Mouse (Mus musculus) limb, embryonic 15.5 days (tissue): Measurements from ENCODE around the gene Gm9918. TPM values are rescaled to one million over a fixed set of nuclear protein-coding genes. Genes with fewer than 3 reads are reported as not detected.

Source experiments
- ATAC-seq: fragments of 200-750 bp; cut with Nextera tagmentation; 2 replicates; pipeline ENCODE4 v1.8.0; 2017; ENCODE audit warnings: low read depth, moderate TSS enrichment; ENCODE audit not compliant: insufficient number of reproducible peaks, low FRiP score, low TSS enrichment
- H3K27ac ChIP-seq: fragments of 300-500 bp; sonication (generic); 2 replicates; pipeline ENCODE4 v1.5.1; 2015; ENCODE audit warnings: moderate library complexity, mild to moderate bottlenecking, inconsistent platforms
- H3K27me3 ChIP-seq: fragments of 300-500 bp; sonication (generic); 2 replicates; pipeline ENCODE4 v1.6.1; 2015; ENCODE audit warnings: inconsistent platforms
- H3K36me3 ChIP-seq: fragments of 300-500 bp; sonication (generic); 2 replicates; pipeline ENCODE4 v1.6.1; 2015; ENCODE audit warnings: inconsistent platforms
- H3K4me1 ChIP-seq: fragments of 300-500 bp; sonication (generic); 2 replicates; pipeline ENCODE4 v1.6.1; 2015; ENCODE audit warnings: inconsistent platforms
- H3K4me2 ChIP-seq: fragments of 300-500 bp; sonication (generic); 2 replicates; pipeline ENCODE4 v1.6.1; 2015; ENCODE audit warnings: mild to moderate bottlenecking, inconsistent platforms
- H3K4me3 ChIP-seq: fragments of 300-500 bp; sonication (generic); 2 replicates; pipeline ENCODE4 v1.5.1; 2015; ENCODE audit warnings: mild to moderate bottlenecking, inconsistent platforms
- H3K9ac ChIP-seq: fragments of 300-500 bp; sonication (generic); 2 replicates; pipeline ENCODE4 v1.6.1; 2015; ENCODE audit warnings: inconsistent platforms
- H3K9me3 ChIP-seq: fragments of 300-500 bp; sonication (generic); 2 replicates; pipeline ENCODE4 v1.6.1; 2016; ENCODE audit warnings: inconsistent platforms
- WGBS: fragments of 180-500 bp; shearing (Covaris S2); methylation state at CpG from one replicate; pipeline ENCODE4 v1.1.7; 2015; 5-methylcytosine and 5-hydroxymethylcytosine counted together
- polyA plus RNA-seq: library from polyadenylated mRNA; unstranded; fragments of >200 nt; fragmentation: Nextera tagmentation; extraction: Ambion mirVana; gene quantifications from 2 replicates; pipeline ENCODE4 v1.2.1, GENCODE M21; 2015

The Gm9918 gene
- polyA plus RNA-seq, 1 experiment from 2014 or later, result 0.79 TPM

GRCm38 (mm10) chr15:102247252-102248130 is 22.9 kb upstream of the Gm9918 start:
- Histone ChIP-seq H3K27ac (peak overlapping the region; percentile 99), H3K9me3 (no peaks in the 10 kb centered on the region), H3K4me3 (peak overlapping the region; percentile 58), H3K9ac (peak overlapping the region; percentile 43), H3K4me2 (peak overlapping the region; percentile 85), H3K36me3 (peaks cover 25% of the 10 kb centered on the region), H3K27me3 (no peaks in the 10 kb centered on the region), H3K4me1 (peaks cover 83% of the 10 kb centered on the region)
- WGBS, result 0% methylated on average over 46 of the region's 65 CpGs
- ATAC-seq, result peak; percentile 44

GRCm38 (mm10) chr15:102248131-102248811 is 22.1 kb upstream of the Gm9918 start:
- Histone ChIP-seq H3K27ac (peak overlapping the region; percentile 99), H3K9ac (0 out of 2 replicates have a peak overlapping the region, but pooled peaks have one; percentile 10), H3K4me3 (peak overlapping the region; percentile 58), H3K4me1 (peaks cover 80% of the 10 kb centered on the region), H3K4me2 (peak overlapping the region; percentile 85), H3K36me3 (peaks cover 24% of the 10 kb centered on the region), H3K9me3 (no peaks in the 10 kb centered on the region), H3K27me3 (no peaks in the 10 kb centered on the region)
- WGBS, result 2% methylated on average over 8 of the region's 8 CpGs
- ATAC-seq, result no peak

GRCm38 (mm10) chr15:102248812-102249191 is 21.6 kb upstream of the Gm9918 start:
- ATAC-seq, result no peak
- Histone ChIP-seq H3K9me3 (no peaks in the 10 kb centered on the region), H3K4me2 (peak overlapping the region; percentile 85), H3K4me1 (peaks cover 79% of the 10 kb centered on the region), H3K27ac (peak overlapping the region; percentile 99), H3K36me3 (peaks cover 28% of the 10 kb centered on the region), H3K4me3 (peak overlapping the region; percentile 58), H3K9ac (peak overlapping the region; percentile 10; the same call in 1 of the 2 replicates), H3K27me3 (no peaks in the 10 kb centered on the region)
- WGBS, result 6% methylated on average over 3 of the region's 3 CpGs

- Histone ChIP-seq H3K4me1 (peaks cover 79% of the 10 kb centered on the region), H3K4me3 (peak overlapping the region; percentile 58), H3K27ac (peak overlapping the region; percentile 99), H3K36me3 (peaks cover 32% of the 10 kb centered on the region), H3K9ac (no peak overlapping the region), H3K27me3 (no peaks in the 10 kb centered on the region), H3K9me3 (no peaks in the 10 kb centered on the region), H3K4me2 (peak overlapping the region; percentile 85)
- ATAC-seq, result peak; percentile 15; the same call in 1 of the 2 replicates
- 1% methylated on average over 13 of the region's 13 CpGs for WGBS
Observed at GRCm38 (mm10) chr15:102249251-102249691, 21.1 kb upstream of the Gm9918 start.

- H3K9me3 ChIP-seq, result no peaks in the 10 kb centered on the region
- peak overlapping the region; percentile 58 for H3K4me3 ChIP-seq
- 22% methylated on average over 9 of the region's 9 CpGs for WGBS
- no peaks in the 10 kb centered on the region for H3K27me3 ChIP-seq
- no peak for ATAC-seq
- H3K4me2 ChIP-seq, result peak overlapping the region; percentile 85
- H3K4me1 ChIP-seq, result peaks cover 80% of the 10 kb centered on the region
- H3K27ac ChIP-seq, result peak overlapping the region; percentile 99
- H3K36me3 ChIP-seq, result peaks cover 32% of the 10 kb centered on the region
- H3K9ac ChIP-seq, result peak overlapping the region; percentile 8; the same call in 1 of the 2 replicates
Observed at GRCm38 (mm10) chr15:102249967-102250366, 20.4 kb upstream of the Gm9918 start.

GRCm38 (mm10) chr15:102250521-102250920 is 19.8 kb upstream of the Gm9918 start:
- no peak overlapping the region for H3K9ac ChIP-seq
- peaks cover 81% of the 10 kb centered on the region for H3K4me1 ChIP-seq
- H3K27me3 ChIP-seq, result no peaks in the 10 kb centered on the region

GRCm38 (mm10) chr15:102255547-102256255 is 14.7 kb upstream of the Gm9918 start:
- whole genome bisulfite sequencing, result 27% methylated on average over 13 of the region's 14 CpGs
- peak overlapping the region; percentile 92 for H3K9ac ChIP-seq
- ATAC-seq, result peak; percentile 61
- H3K36me3 ChIP-seq, result peaks cover 29% of the 10 kb centered on the region
- H3K27ac ChIP-seq, result peak overlapping the region; percentile 98
- H3K4me3 ChIP-seq, result peak overlapping the region; percentile 79
- H3K4me1 ChIP-seq, result peaks cover 78% of the 10 kb centered on the region
- peak overlapping the region; percentile 81 for H3K4me2 ChIP-seq
- H3K9me3 ChIP-seq, result no peaks in the 10 kb centered on the region
- H3K27me3 ChIP-seq, result no peaks in the 10 kb centered on the region

More at GRCm38 (mm10) chr15:102250521-102250920, 19.8 kb upstream of the Gm9918 start:
- Histone ChIP-seq H3K4me3 (0 out of 2 replicates have a peak overlapping the region, but pooled peaks have one; percentile 58), H3K36me3 (peaks cover 32% of the 10 kb centered on the region), H3K4me2 (peak overlapping the region; percentile 85), H3K9me3 (no peaks in the 10 kb centered on the region), H3K27ac (peak overlapping the region; percentile 99)
- 46% methylated on average over 5 of the region's 5 CpGs for WGBS
- no peak for ATAC-seq

- ATAC-seq, result no peak
- peaks cover 72% of the 10 kb centered on the region for H3K4me1 ChIP-seq
- H3K36me3 ChIP-seq, result peaks cover 20% of the 10 kb centered on the region
- H3K27me3 ChIP-seq, result no peaks in the 10 kb centered on the region
- peak overlapping the region; percentile 81 for H3K4me2 ChIP-seq
- peak overlapping the region; percentile 98 for H3K27ac ChIP-seq
- 4% methylated on average over 22 of the region's 22 CpGs for whole genome bisulfite sequencing
- peak overlapping the region; percentile 92 for H3K9ac ChIP-seq
- H3K9me3 ChIP-seq, result no peaks in the 10 kb centered on the region
- peak overlapping the region; percentile 79 for H3K4me3 ChIP-seq
Observed at GRCm38 (mm10) chr15:102256431-102257201, 13.7 kb upstream of the Gm9918 start.

- Histone ChIP-seq H3K4me2 (peak within 1 kb of the TSS; percentile 81), H3K4me1 (peaks cover 72% of the 10 kb centered on the region), H3K36me3 (peaks cover 11% of the 10 kb centered on the region), H3K27me3 (no peaks in the 10 kb centered on the region), H3K27ac (peak within 1 kb of the TSS; percentile 98), H3K9me3 (no peaks in the 10 kb centered on the region), H3K9ac (peak within 1 kb of the TSS; percentile 92), H3K4me3 (peak within 1 kb of the TSS; percentile 79)
- under 1% methylated on average over 39 of the region's 46 CpGs for WGBS
- peak; percentile 72 for ATAC-seq
Observed at GRCm38 (mm10) chr15:102257202-102258075, 12.9 kb upstream of the Gm9918 start, which contains the start of gene Rarg. Rarg (minus strand) TSS chr15:102257517.

GRCm38 (mm10) chr15:102258076-102258470 is 12.3 kb upstream of the Gm9918 start:
- H3K27me3 ChIP-seq, result no peaks in the 10 kb centered on the region
- ATAC-seq, result peak; percentile 56
- H3K4me3 ChIP-seq, result peak overlapping the region; percentile 79
- no peaks in the 10 kb centered on the region for H3K9me3 ChIP-seq
- H3K27ac ChIP-seq, result peak overlapping the region; percentile 98
- H3K4me2 ChIP-seq, result peak overlapping the region; percentile 81
- H3K4me1 ChIP-seq, result peaks cover 73% of the 10 kb centered on the region
- H3K9ac ChIP-seq, result peak overlapping the region; percentile 92; the same call in 1 of the 2 replicates
- peaks cover 8% of the 10 kb centered on the region; the same call in 1 of the 2 replicates for H3K36me3 ChIP-seq
- WGBS, result 2% methylated on average over 12 of the region's 12 CpGs
